Mouse (Mus musculus) heart, adult 2 months (tissue): ENCODE data around the gene Srms. TPM values are rescaled to one million over a fixed set of nuclear protein-coding genes. Genes with fewer than 3 reads are reported as not detected.

Experiments
- DNase-seq, 2 experiments: peaks; one replicate each; pipeline ENCODE4 v3.0.0; 2021
- H3K27ac ChIP-seq: fragments of 200-600 bp; 2 replicates; pipeline ENCODE4 v1.8.1; 2022
- H3K27me3 ChIP-seq: fragments of 200-500 bp; 2 replicates; pipeline ENCODE4 v1.6.1; 2012; ENCODE audit warnings: mild to moderate bottlenecking, low read length, inconsistent platforms, mixed read lengths; ENCODE audit not compliant: control insufficient read depth, insufficient read depth
- H3K36me3 ChIP-seq: fragments of 200-500 bp; 2 replicates; pipeline ENCODE4 v1.6.1; 2012; ENCODE audit warnings: low read length, inconsistent platforms; ENCODE audit not compliant: control insufficient read depth, insufficient read depth
- H3K4me1 ChIP-seq: fragments of 200-500 bp; 2 replicates; pipeline ENCODE4 v1.6.1; 2011; ENCODE audit warnings: low read length; ENCODE audit not compliant: control insufficient read depth, insufficient read depth
- H3K4me3 ChIP-seq: fragments of 200-600 bp; 2 replicates; pipeline ENCODE4 v1.8.1; 2022
- H3K79me2 ChIP-seq: fragments of 200-500 bp; replicated peaks from 2 replicates; pipeline ENCODE4 v1.6.1; 2012; ENCODE audit warnings: mild to moderate bottlenecking, inconsistent platforms, low read length, moderate library complexity, mixed read lengths; ENCODE audit not compliant: control insufficient read depth, insufficient read depth
- H3K9ac ChIP-seq: fragments of 200-500 bp; 2 replicates; pipeline ENCODE4 v1.6.1; 2012; ENCODE audit warnings: low read depth, mild to moderate bottlenecking, control low read depth, inconsistent platforms, low read length, mixed read lengths
- CTCF ChIP-seq: fragments of 200-600 bp; IDR thresholded peaks from 2 replicates; pipeline ENCODE4 v1.8.1; 2022; ENCODE audit warnings: antibody characterized with exemption, mild to moderate bottlenecking, moderate library complexity
- EP300 ChIP-seq: fragments of 200-500 bp; IDR thresholded peaks from 2 replicates; pipeline ENCODE4 v1.6.1; 2011; ENCODE audit warnings: low read depth, low read length, control low read depth; ENCODE audit not compliant: insufficient read depth
- POLR2A ChIP-seq: fragments of 200-500 bp; IDR thresholded peaks from 2 replicates; pipeline ENCODE4 v1.6.1; 2011; ENCODE audit warnings: mild to moderate bottlenecking, low read depth, low read length, control low read depth; ENCODE audit not compliant: insufficient read depth
- WGBS: fragments of 180-500 bp; shearing (Covaris S2); methylation state at CpG from one replicate; pipeline ENCODE4 v1.1.7; 2018; 5-methylcytosine and 5-hydroxymethylcytosine counted together
- intact Hi-C: fragments of 180-260 bp; cut with DNase I; formaldehyde crosslinking; loops from one replicate; pipeline ENCODE4 v1.15.1; 2025
- polyA plus RNA-seq: library from polyadenylated mRNA; depleted of rRNA; stranded (reverse); fragments of >200 nt; gene quantifications from 2 replicates; pipeline ENCODE4 v1.2.3, GENCODE M21; 2012
- total RNA-seq, 2 experiments: library from RNA; stranded (reverse); gene quantifications; 2 replicates each; pipeline ENCODE4 v1.2.3; 2021

The Srms gene
- total and polyA plus RNA-seq, 3 experiments, result 0.44 to 0.59 (median 0.59) TPM

DNA sequence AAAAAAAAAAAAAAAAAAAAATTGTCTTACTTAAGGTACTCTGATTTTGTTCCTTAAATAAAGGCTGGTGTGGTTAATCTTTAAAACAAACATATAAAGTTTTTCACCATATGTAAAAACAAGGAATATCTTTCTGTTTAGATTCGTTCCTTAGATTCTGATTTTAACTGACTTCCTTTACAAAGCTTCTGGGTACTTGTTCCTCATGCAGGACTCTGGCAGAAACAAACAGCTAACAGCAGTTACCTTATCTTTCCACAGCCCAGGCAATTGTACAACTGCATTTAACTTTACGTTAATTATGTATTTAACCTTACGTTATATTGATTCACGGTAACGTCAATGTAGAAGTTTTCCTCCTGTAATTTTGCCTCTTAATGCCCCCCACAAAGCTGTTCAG is 46.5 kb downstream of the Srms start:
- Histone ChIP-seq H3K27me3 (no peaks in the 10 kb centered on the region), H3K27ac (no peak overlapping the region)
- WGBS, result 83% methylated on average over 5 of the region's 5 CpGs

GRCm38 (mm10) chr2:181160821-181161220 is 52.2 kb downstream of the Srms start:
- no peak overlapping the region for H3K9ac ChIP-seq
- no peaks in the 10 kb centered on the region for H3K36me3 ChIP-seq
- H3K4me3 ChIP-seq, result no peak overlapping the region
- H3K4me1 ChIP-seq, result peaks cover 13% of the 10 kb centered on the region
- H3K27me3 ChIP-seq, result peaks cover 3% of the 10 kb centered on the region; the same call in 1 of the 2 replicates
- no peak for DNase-seq
- 33% methylated on average over 4 of the region's 4 CpGs for WGBS
- intact Hi-C loops, result no loop called here
- H3K79me2 ChIP-seq, result no peaks in the 10 kb centered on the region
- H3K27ac ChIP-seq, result no peak overlapping the region; the same call in 1 of the 2 replicates
- no peak for TF ChIP-seq POLR2A
- no peak for TF ChIP-seq CTCF
- no peak for TF ChIP-seq EP300

More for the DNA sequence above, 46.5 kb downstream of the Srms start:
- DNase-seq, result no peak
- intact Hi-C loops, result no loop called here
- no peaks in the 10 kb centered on the region for H3K79me2 ChIP-seq
- H3K4me1 ChIP-seq, result no peaks in the 10 kb centered on the region
- TF ChIP-seq CTCF, result no peak
- no peak for TF ChIP-seq EP300
- TF ChIP-seq POLR2A, result no peak
- H3K9ac ChIP-seq, result no peak overlapping the region
- no peak overlapping the region for H3K4me3 ChIP-seq
- no peaks in the 10 kb centered on the region for H3K36me3 ChIP-seq

DNA sequence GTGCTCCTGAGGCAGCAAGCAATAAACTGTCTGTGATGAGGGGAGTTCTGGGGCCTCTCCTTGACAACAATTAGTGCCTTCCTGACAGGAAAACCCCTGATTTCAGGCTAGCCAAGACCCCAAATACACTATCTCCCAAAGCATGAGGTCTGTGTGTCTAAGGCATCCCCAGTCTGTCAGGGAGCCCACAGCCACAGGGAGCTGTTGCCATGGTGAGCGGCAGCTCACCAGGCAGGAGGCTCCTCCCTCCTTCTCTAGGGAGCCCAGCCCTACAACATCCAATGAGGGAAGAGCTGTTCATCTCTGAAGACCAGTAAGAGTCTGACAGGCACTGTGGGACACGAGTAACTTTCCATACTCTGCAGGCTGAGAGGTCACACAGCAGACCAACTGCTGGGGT is 53.2 kb downstream of the Srms start:
- TF ChIP-seq POLR2A (no peak), EP300 (no peak), CTCF (no peak)
- no peak overlapping the region for H3K4me3 ChIP-seq
- H3K9ac ChIP-seq, result 0 out of 2 replicates have a peak overlapping the region, but pooled peaks have one; percentile 5
- H3K36me3 ChIP-seq, result no peaks in the 10 kb centered on the region
- peak overlapping the region; percentile 96 for H3K27ac ChIP-seq
- H3K79me2 ChIP-seq, result no peaks in the 10 kb centered on the region
- H3K4me1 ChIP-seq, result peaks cover 13% of the 10 kb centered on the region
- WGBS, result 21% methylated on average over 2 of the region's 2 CpGs
- H3K27me3 ChIP-seq, result peaks cover 3% of the 10 kb centered on the region; the same call in 1 of the 2 replicates
- intact Hi-C loops, result loop anchor here (10.0 kb wide), 1 partner anchor 435 kb away; the partner anchor contains the start of genes Prpf6, Samd10 and Zfp512b
- DNase-seq, result peak; percentile 52 to 62

DNA sequence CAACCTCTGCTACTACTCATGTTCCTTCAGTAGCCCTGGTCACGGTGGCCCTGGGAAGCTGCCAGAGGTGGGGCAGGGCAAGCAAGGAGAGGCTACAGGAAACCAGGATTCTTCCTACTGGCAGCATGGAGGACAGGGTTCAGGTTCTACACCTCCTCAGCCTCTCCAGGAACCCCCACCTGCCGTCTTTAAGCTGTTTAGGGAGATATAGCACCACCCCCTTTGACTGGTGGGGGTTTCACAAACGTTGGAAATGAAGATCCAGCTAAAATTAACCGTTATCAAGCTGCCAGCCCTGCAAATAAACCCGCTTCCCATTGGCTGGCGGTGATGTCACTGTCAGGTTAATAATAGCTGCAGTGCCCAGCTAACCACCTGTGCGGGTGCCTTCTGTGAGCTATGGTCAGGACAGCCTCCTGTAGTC is 53.9 kb downstream of the Srms start:
- H3K9ac ChIP-seq, result peak overlapping the region; percentile 66
- H3K4me3 ChIP-seq, result no peak overlapping the region

DNA sequence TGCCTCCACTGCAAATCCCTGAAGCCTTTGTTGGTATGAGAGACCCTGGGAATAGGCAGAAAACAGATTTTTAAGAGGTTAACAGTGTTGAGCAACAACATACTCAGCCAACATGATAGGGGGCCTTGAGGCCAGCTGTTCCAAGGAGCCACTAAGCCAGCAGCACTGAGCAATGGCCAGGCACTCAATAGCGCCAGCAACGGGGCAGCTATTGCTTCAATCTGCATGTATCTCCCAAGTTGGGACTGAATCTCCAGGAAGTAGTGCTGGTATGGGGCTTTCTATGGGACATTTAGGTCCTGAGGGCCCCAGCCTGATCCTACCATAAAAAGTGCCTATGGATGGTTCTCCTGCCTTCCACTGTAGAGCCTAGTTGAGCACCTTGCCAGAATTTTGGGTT is 54.5 kb downstream of the Srms start:
- H3K27ac ChIP-seq, result peak overlapping the region; percentile 96
- TF ChIP-seq POLR2A (no peak), EP300 (no peak), CTCF (no peak)
- H3K27me3 ChIP-seq, result peaks cover 3% of the 10 kb centered on the region; the same call in 1 of the 2 replicates
- H3K79me2 ChIP-seq, result no peaks in the 10 kb centered on the region
- intact Hi-C loops, result loop anchor here (10.0 kb wide), 1 partner anchor 436 kb away; the partner anchor contains the start of genes Prpf6, Samd10 and Zfp512b
- H3K4me1 ChIP-seq, result peaks cover 15% of the 10 kb centered on the region
- no peaks in the 10 kb centered on the region for H3K36me3 ChIP-seq
- DNase-seq, result peak; percentile 61 to 65
- 69% methylated on average over 2 of the region's 2 CpGs for WGBS
- H3K4me3 ChIP-seq, result no peak overlapping the region
- no peak overlapping the region for H3K9ac ChIP-seq

More for the DNA sequence above, 53.9 kb downstream of the Srms start:
- WGBS, result 34% methylated on average over 7 of the region's 7 CpGs
- H3K36me3 ChIP-seq, result no peaks in the 10 kb centered on the region
- DNase-seq, result peak; percentile 58 to 73
- peaks cover 3% of the 10 kb centered on the region; the same call in 1 of the 2 replicates for H3K27me3 ChIP-seq
- intact Hi-C loops, result loop anchor here (10.0 kb wide), 1 partner anchor 436 kb away; the partner anchor contains the start of genes Prpf6, Samd10 and Zfp512b
- peaks cover 13% of the 10 kb centered on the region for H3K4me1 ChIP-seq
- H3K27ac ChIP-seq, result peak overlapping the region; percentile 96
- H3K79me2 ChIP-seq, result no peaks in the 10 kb centered on the region
- TF ChIP-seq EP300, result no peak
- TF ChIP-seq POLR2A, result peak; percentile 40
- no peak for TF ChIP-seq CTCF

DNA sequence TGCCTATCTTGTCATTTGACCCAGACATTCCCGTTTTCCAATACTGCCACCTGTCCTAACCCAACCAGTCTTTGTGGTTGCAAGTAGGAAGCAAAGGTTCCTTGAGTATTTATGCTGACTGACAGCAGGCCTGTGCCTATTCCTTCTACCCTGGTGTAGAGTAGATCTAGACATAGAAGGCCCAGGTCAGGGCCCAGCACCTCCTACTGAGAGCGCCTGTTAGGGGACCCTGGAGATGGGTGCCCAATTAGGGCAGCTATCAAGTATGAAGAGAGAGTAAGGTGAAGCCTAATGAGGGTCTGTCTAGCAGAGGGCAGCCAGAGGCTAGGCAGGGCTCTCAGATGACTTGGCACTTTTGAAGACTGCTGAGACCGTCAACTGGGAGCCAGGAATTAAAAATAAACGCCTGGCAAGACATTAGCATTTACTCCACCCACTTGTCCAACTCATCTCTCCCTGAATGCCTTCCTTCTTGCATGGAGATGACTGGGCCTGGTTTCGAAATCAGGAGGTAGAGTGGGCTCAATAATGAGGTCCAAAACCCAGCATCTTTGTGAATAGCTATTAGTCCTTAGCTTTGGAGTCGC is 55.2 kb downstream of the Srms start:
- DNase-seq, result peak; percentile 49 to 62
- no peak overlapping the region; the same call in 1 of the 2 replicates for H3K4me3 ChIP-seq
- peaks cover 15% of the 10 kb centered on the region for H3K4me1 ChIP-seq
- H3K36me3 ChIP-seq, result no peaks in the 10 kb centered on the region
- WGBS, result 56% methylated on average over 6 of the region's 6 CpGs
- intact Hi-C loops, result loop anchor here (10.0 kb wide), 1 partner anchor 437 kb away; the partner anchor contains the start of genes Prpf6, Samd10 and Zfp512b
- peak overlapping the region; percentile 96 for H3K27ac ChIP-seq
- peak; percentile 46; the same call in 1 of the 2 replicates for TF ChIP-seq POLR2A
- TF ChIP-seq EP300, result no peak
- no peak for TF ChIP-seq CTCF
- H3K27me3 ChIP-seq, result peaks cover 3% of the 10 kb centered on the region; the same call in 1 of the 2 replicates
- H3K79me2 ChIP-seq, result no peaks in the 10 kb centered on the region
- H3K9ac ChIP-seq, result no peak overlapping the region
